Mouse (Mus musculus) midbrain, embryonic 11.5 days (tissue): Measurements from ENCODE around the gene Herpud1. TPM values are rescaled to one million over a fixed set of nuclear protein-coding genes. Genes with fewer than 3 reads are reported as not detected.
A peak's percentile ranks its signal among the peaks of the same experiment; 100 is the strongest.
"Not testable (repeated sequence)": the region's sequence is repeated elsewhere in the genome, so short reads cannot be mapped to it uniquely, and the experiment has no call there.

Experiments used
- ATAC-seq: fragments of 200-750 bp; cut with Nextera tagmentation; 2 replicates; pipeline ENCODE4 v1.8.0; 2017; ENCODE audit warnings: moderate TSS enrichment, moderate library complexity; ENCODE audit not compliant: low FRiP score
- DNase-seq: peaks from one replicate; pipeline ENCODE4 v3.0.0; 2015; ENCODE audit warnings: low spot score; ENCODE audit errors: missing footprints
- H3K27ac ChIP-seq: fragments of 300-500 bp; sonication (generic); 2 replicates; pipeline ENCODE4 v1.5.1; 2014; ENCODE audit warnings: low read depth, low read length
- H3K27me3 ChIP-seq: fragments of 300-500 bp; sonication (generic); 2 replicates; pipeline ENCODE4 v1.6.1; 2014; ENCODE audit warnings: mild to moderate bottlenecking, low read length, moderate library complexity, mixed read lengths; ENCODE audit not compliant: control insufficient read depth, insufficient read depth
- H3K36me3 ChIP-seq: fragments of 300-500 bp; sonication (generic); 2 replicates; pipeline ENCODE4 v1.6.1; 2014; ENCODE audit warnings: mild to moderate bottlenecking, low read length, moderate library complexity, mixed read lengths; ENCODE audit not compliant: control insufficient read depth, insufficient read depth
- H3K4me1 ChIP-seq: fragments of 300-500 bp; sonication (generic); 2 replicates; pipeline ENCODE4 v1.6.1; 2014; ENCODE audit warnings: low read length; ENCODE audit not compliant: control insufficient read depth, insufficient read depth
- H3K4me2 ChIP-seq: fragments of 300-500 bp; sonication (generic); 2 replicates; pipeline ENCODE4 v1.6.1; 2014; ENCODE audit warnings: mild to moderate bottlenecking, moderate library complexity
- H3K4me3 ChIP-seq: fragments of 300-500 bp; sonication (generic); 2 replicates; pipeline ENCODE4 v1.5.1; 2014; ENCODE audit warnings: low read depth, low read length
- H3K9ac ChIP-seq: fragments of 300-500 bp; sonication (generic); 2 replicates; pipeline ENCODE4 v1.6.1; 2014; ENCODE audit warnings: low read length
- H3K9me3 ChIP-seq: fragments of 300-500 bp; sonication (generic); 2 replicates; pipeline ENCODE4 v1.6.1; 2016; ENCODE audit warnings: low read length; ENCODE audit not compliant: control insufficient read depth
- WGBS: fragments of 180-500 bp; shearing (Covaris S2); extraction: QIAGEN DNeasy Blood & Tissue Kit; methylation state at CpG from one replicate; pipeline ENCODE4 v1.1.7; 2014; 5-methylcytosine and 5-hydroxymethylcytosine counted together
- polyA plus RNA-seq: library from polyadenylated mRNA; unstranded; fragments of >200 nt; fragmentation: Nextera tagmentation; extraction: Ambion mirVana; gene quantifications from 2 replicates; pipeline ENCODE4 v1.2.1, GENCODE M21; 2014

Gene Herpud1
- polyA plus RNA-seq, 1 experiment from 2014 or later = 56.8 TPM

DNA sequence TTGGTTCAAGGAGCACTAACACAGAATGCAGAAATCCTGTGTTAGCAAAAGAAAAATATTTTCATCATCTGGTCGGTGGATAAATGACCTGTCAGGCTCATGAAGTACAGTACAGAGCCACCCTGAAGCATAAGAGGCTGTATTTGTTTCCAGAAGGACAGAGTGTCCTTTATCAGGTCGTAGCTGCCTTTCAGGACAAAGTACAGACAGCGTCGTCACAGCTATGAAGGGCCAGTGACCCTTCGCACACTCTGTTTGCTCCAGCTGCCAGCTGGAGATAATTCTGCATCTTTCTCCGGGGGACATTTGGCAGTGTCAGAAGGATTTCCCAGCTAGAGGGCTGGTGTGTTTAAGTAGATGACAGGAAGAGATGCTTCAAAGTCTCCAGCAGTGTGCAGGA, 6.4 kb downstream of the Herpud1 start:
- Histone ChIP-seq H3K4me3 (no peak overlapping the region), H3K9ac (no peak overlapping the region), H3K36me3 (peaks cover 35% of the 10 kb centered on the region), H3K9me3 (no peaks in the 10 kb centered on the region), H3K27me3 (no peaks in the 10 kb centered on the region), H3K27ac (no peak overlapping the region), H3K4me1 (peaks cover 5% of the 10 kb centered on the region), H3K4me2 (no peak overlapping the region)
- DNase-seq (no peak), ATAC-seq (no peak)
- 93% methylated on average over 6 of the region's 6 CpGs for WGBS

DNA sequence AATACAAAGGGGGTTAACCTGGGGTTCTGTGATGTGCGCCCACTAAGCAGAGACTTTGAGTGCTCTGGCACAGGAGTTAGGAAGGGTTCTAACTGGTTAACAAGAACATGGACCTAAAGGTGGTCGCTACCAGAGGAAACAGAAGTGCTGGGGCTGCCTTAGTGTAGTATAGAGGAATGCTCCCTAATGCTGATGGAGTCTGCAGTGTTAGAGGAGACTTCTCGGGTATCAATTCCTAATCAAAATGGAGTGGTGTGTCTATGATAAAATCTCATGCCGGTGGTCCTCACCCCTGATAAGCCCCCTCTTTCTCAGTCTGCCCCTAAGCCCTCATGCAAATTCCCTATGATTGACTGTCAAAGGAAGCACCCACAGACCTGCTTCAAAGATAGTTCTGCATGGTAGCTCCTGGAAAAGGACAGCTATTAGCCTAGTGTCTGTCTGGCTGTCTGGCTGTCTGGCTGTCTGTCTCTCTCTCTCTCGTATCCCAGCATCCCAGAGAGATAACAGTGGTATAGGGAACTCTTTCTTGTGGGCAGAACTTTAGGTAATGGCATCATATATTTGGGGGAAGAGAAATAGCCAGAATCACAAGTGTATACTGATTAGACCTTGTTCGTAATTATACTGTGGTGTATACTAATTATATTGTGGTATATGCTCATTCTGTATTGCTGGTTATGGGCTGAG, 9.8 kb downstream of the Herpud1 start:
- Histone ChIP-seq H3K9ac (no peak overlapping the region), H3K27ac (no peak overlapping the region), H3K36me3 (peaks cover 26% of the 10 kb centered on the region)

DNA sequence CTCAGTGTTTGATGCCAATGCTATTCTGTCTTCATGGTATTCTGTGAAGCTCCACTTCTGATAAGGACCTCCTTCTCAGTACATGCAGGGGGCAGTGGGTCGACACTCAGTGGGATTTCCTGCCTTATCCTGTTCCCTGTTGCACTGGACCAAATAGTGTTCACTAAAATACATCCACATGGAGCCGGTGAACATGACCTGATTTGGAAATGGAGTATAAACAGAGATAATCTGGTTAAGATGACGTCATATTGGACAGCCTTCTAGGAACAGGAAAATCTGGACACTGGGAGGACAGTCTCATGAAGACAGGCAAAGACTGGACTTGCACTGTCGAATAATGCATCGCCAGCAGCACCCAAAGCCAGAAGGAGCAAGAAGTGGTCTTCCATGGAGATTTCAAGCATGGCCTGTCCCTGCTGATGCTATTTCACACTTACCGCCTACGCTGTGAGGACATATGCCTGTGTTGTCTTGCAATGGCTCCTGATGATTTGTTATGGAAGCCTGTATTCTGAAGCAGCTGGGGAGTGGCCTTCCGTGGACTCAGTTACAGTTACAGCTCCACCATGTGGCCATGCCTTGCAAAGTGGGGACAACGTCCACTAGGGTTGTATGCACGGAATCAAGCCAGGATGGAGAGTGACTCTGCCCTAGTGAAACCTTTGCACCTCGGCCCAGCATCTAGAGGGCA, 10.9 kb downstream of the Herpud1 start:
- H3K4me3 ChIP-seq = no peak overlapping the region
- no peak overlapping the region for H3K4me2 ChIP-seq
- peak; percentile 35; the same call in 1 of the 2 replicates for ATAC-seq
- no peaks in the 10 kb centered on the region for H3K9me3 ChIP-seq
- no peak overlapping the region for H3K9ac ChIP-seq
- WGBS = 72% methylated on average over 11 of the region's 11 CpGs
- no peaks in the 10 kb centered on the region for H3K27me3 ChIP-seq
- no peak overlapping the region for H3K27ac ChIP-seq
- DNase-seq = peak; percentile 87
- H3K4me1 ChIP-seq = no peaks in the 10 kb centered on the region
- H3K36me3 ChIP-seq = peaks cover 14% of the 10 kb centered on the region; the same call in 1 of the 2 replicates

More for the DNA sequence above, 9.8 kb downstream of the Herpud1 start:
- Histone ChIP-seq H3K4me2 (no peak overlapping the region), H3K4me1 (no peaks in the 10 kb centered on the region), H3K4me3 (no peak overlapping the region), H3K27me3 (no peaks in the 10 kb centered on the region), H3K9me3 (no peaks in the 10 kb centered on the region)
- ATAC-seq = no peak
- peak; percentile 64 for DNase-seq
- WGBS = 88% methylated on average over 6 of the region's 6 CpGs

DNA sequence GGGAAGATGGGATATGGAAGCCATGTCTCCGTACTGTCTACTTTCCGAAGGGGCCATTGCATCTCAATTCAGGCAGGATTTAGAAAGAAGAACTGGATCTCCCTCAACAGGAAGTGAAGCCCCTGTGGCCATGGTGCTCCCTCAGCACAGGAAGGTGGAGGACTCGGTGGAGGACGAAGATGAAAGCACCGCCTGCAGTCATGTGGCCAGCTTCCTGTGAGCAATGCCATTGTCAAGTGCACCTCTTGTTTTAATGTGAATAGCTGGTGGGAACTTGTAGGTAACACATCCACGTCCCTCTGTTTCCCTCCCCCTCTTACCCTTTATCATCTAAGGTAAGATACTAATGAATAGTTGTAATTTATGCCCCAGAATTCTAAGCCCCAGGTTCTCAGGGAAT, 12.3 kb downstream of the Herpud1 start:
- whole genome bisulfite sequencing = 84% methylated on average over 6 of the region's 6 CpGs
- DNase-seq (peak; percentile 45), ATAC-seq (no peak)
- peaks cover 12% of the 10 kb centered on the region; the same call in 1 of the 2 replicates for H3K36me3 ChIP-seq
- H3K27me3 ChIP-seq = no peaks in the 10 kb centered on the region
- no peak overlapping the region for H3K4me2 ChIP-seq
- no peak overlapping the region for H3K27ac ChIP-seq
- H3K4me1 ChIP-seq = no peaks in the 10 kb centered on the region
- no peak overlapping the region for H3K9ac ChIP-seq
- no peaks in the 10 kb centered on the region for H3K9me3 ChIP-seq
- no peak overlapping the region for H3K4me3 ChIP-seq

DNA sequence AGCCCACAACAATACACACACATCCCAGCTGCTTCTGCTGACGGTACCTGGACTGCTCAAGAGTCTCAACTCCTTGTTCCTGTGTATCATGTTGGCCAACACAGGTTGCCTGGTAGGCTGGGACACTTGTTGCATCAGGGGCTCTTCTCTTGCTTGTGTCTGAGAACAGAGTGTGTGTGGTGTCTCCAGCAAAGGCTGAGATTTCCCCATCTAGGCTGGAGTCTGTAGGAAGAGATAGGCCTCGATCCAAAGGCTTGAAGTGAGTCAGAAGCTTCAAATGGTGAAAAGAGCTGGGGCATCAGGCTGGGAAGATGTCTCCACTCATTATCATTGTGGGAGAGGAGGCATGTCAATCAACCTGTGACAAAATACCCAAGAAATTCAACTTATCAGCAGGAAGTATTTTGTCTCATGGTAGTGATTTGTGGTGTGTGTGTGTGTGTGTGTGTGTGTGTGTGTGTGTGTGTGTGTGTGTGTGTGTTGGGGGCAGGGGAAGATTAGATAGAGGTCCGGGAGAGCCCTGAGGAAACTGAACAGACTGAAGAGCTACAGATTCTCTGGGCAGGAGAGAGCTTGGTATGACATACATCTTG, 13.2 kb downstream of the Herpud1 start:
- Histone ChIP-seq H3K4me2 (no peak overlapping the region), H3K4me3 (no peak overlapping the region), H3K27ac (no peak overlapping the region), H3K36me3 (peaks cover 9% of the 10 kb centered on the region; the same call in 1 of the 2 replicates), H3K27me3 (no peaks in the 10 kb centered on the region), H3K4me1 (no peaks in the 10 kb centered on the region), H3K9ac (no peak overlapping the region), H3K9me3 (no peaks in the 10 kb centered on the region)
- ATAC-seq (no peak), DNase-seq (peak; percentile 51)
- 82% methylated on average over 3 of the region's 3 CpGs for WGBS

DNA sequence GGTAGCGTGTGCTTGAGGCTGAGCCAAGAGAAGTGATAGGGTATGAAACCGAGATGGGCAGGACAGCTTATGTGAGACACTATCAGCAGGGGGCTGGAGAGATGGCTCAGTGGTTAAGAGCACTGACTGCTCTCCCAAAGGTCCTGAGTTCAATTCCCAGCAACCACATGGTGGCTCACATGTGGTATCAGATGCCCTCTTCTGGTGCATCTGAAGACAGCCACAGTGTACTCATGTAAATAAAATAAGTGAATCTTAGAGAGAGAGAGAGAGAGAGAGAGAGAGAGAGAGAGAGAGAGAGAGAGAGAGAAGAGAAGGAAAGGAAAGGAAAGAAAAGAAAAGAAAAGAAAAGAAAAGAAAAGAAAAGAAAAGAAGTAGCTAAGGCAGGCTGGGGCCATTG, 13.7 kb downstream of the Herpud1 start:
- not testable (repeated sequence) for H3K4me2 ChIP-seq, H3K36me3 ChIP-seq, H3K4me1 ChIP-seq, H3K9ac ChIP-seq, H3K4me3 ChIP-seq, DNase-seq, H3K27me3 ChIP-seq, H3K9me3 ChIP-seq, ATAC-seq, H3K27ac ChIP-seq
- WGBS = 67% methylated on average over 2 of the region's 2 CpGs

DNA sequence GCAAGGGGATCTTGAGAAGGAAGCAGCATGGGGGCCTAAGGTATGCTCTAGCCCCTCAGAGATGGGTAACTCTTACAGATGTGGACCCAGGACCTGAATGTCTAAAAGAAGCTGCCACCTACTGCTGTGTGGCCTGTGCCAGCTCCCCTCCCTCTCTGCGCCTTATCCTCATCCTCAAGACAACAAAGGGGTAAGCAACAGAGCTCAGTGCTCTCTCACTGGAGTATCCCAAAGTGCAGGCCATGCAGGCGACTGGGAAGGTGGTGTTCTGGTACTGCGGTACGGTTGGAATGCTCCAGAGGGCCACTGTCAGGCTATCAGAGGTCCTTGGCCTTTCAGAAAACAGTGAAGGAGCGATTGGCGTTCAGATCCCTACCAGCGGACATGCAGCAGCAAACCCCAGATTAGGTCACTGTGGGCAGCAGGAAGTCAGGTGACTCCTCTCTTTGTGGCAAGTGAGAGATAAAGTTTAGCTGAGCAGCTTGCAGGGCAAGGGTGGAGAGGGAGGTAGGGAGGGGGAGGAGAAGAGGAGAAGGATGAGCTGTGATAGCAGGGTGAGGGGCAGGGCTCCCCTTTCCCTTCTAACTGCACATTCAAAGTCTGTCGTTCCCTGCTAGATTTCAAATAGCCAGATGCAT, 22.3 kb downstream of the Herpud1 start:
- DNase-seq (peak; percentile 21), ATAC-seq (no peak)

DNA sequence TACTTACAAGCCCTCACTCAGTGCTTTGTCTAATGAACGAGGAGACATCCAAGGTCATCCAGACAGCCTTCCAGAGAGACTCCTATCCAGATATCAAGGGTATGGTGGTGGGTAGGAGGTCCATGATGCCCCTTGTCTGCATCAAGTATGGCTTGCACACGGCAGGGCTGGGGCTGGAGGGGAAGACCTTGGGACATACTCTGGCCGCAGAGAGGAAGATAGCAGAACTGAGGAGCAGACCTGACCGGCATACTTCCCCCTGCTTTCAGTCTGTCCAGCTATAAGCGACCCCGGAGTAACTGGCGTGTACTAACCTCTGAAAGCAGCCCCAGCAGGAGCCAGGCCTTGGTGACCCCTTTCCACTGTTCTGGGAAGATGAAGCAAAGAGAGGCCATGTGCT, 23.3 kb downstream of the Herpud1 start:
- H3K4me3 ChIP-seq = no peak overlapping the region
- H3K27ac ChIP-seq = no peak overlapping the region
- no peaks in the 10 kb centered on the region for H3K4me1 ChIP-seq
- DNase-seq (no peak), ATAC-seq (no peak)
- H3K4me2 ChIP-seq = no peak overlapping the region
- 86% methylated on average over 7 of the region's 7 CpGs for WGBS
- no peaks in the 10 kb centered on the region for H3K27me3 ChIP-seq
- no peak overlapping the region for H3K9ac ChIP-seq
- H3K9me3 ChIP-seq = no peaks in the 10 kb centered on the region
- H3K36me3 ChIP-seq = no peaks in the 10 kb centered on the region

More for the DNA sequence above, 22.3 kb downstream of the Herpud1 start:
- Histone ChIP-seq H3K4me3 (no peak overlapping the region), H3K27ac (no peak overlapping the region), H3K9me3 (no peaks in the 10 kb centered on the region), H3K4me1 (no peaks in the 10 kb centered on the region), H3K36me3 (no peaks in the 10 kb centered on the region), H3K9ac (no peak overlapping the region), H3K4me2 (no peak overlapping the region), H3K27me3 (no peaks in the 10 kb centered on the region)
- WGBS = 73% methylated on average over 8 of the region's 8 CpGs

DNA sequence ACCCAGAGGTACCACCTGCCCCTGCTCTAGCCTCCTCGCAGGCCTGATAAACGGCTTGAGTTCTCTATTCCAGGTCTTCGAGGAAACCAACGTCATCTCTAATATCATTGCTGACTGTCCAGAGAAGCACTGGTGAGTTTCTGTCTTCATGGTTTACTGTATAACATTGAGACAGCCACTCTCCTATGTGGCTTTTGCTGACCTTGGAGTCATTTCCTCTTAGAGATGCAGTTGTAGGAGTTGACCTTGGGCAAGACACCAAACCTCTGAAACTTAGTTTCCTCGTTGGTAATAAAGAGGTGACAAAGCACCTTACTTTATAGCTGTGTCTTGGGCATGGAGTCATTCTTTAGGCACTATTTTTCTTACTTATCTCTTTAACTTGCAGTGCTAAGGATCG, 26.3 kb downstream of the Herpud1 start:
- Histone ChIP-seq H3K27ac (no peak overlapping the region), H3K9me3 (no peaks in the 10 kb centered on the region), H3K4me2 (no peak overlapping the region), H3K36me3 (no peaks in the 10 kb centered on the region), H3K4me3 (no peak overlapping the region), H3K9ac (no peak overlapping the region), H3K4me1 (no peaks in the 10 kb centered on the region), H3K27me3 (no peaks in the 10 kb centered on the region)
- ATAC-seq (no peak), DNase-seq (no peak)
- 84% methylated on average over 6 of the region's 6 CpGs for WGBS
